Mouse (Mus musculus) hematopoietic stem cell, adult 5-6 weeks (primary cell): ENCODE measurements around the gene Gpr137. TPM values are rescaled to one million over a fixed set of nuclear protein-coding genes. Genes with fewer than 3 reads are reported as not detected.
"Not testable (repeated sequence)": the region's sequence is repeated elsewhere in the genome, so short reads cannot be mapped to it uniquely, and the experiment has no call there.

Source experiments
- ATAC-seq, 2 experiments: fragments of 125-278 bp in 1 of 2; replicated peaks in 1 of 2; 2 replicates each; pipeline ENCODE4 v1.8.0; 2016 to 2017; ENCODE audit warnings: inconsistent platforms in 2 of 2, mild to moderate bottlenecking in 2 of 2, moderate number of reproducible peaks in 2 of 2, low read depth in 1 of 2, moderate TSS enrichment in 1 of 2; ENCODE audit not compliant: low FRiP score in 2 of 2, poor library complexity in 2 of 2, severe bottlenecking in 2 of 2, insufficient read depth in 1 of 2, low TSS enrichment in 1 of 2
- total RNA-seq: library from RNA; stranded (forward); fragments of 172-1452, 232-1000 nt; gene quantifications from 2 replicates; pipeline ENCODE4 v1.2.3, GENCODE M21; 2017

The Gpr137 gene
- total RNA-seq = 19.5 and 20.3 TPM in 2 replicates

DNA sequence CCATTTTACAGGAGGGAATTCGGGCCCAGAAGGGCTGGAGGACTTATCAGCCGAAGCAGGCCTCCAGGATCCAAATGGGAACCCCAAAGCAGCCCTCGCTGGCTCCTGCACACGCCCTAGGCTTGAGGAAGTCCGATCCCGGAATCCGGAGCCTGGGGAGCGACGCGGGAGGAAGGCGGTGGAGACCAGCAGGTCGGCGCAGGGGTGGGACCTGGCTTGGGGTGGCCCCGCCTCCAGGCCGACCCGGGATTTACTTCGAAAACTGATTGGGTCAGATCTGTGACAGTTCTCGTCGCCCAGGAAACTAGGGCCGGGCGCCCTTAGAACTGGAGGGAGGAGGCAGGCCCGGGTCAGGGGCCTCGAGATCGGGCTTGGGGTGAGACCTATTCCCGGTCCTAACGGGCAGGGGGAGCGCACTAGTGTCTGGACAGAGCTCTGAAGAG lies at the start of gene Gpr137:
Gene Gpr137 (minus strand): TSS at position 232 of the 443 bp plus-strand sequence.
- peak; percentile 82 to 84 for ATAC-seq

GRCm38 (mm10) chr19:6991166-6991565 lies 48.9 kb upstream of the Gpr137 start:
- not testable (repeated sequence) for ATAC-seq

DNA sequence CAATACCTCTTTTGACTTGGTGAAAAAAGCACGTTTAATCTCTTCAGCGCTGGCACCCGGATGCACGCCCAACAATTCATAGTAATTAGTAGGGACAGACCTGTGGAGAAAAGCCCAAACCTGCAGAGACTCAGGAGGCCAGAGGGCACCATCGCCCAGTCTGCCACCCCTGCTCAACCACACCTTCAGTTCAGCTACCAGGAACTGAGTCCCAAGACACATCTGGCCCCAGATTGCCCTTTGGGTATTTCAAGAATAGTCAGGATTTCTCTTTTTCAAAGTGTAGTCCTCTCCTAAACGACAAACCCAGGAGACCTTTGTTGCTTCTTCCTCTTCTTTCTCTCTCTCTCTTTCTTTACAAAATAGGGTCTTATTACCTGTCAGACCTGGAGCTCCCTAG lies 48.4 kb upstream of the Gpr137 start:
- no peak for ATAC-seq

- no peak for ATAC-seq
Measured at GRCm38 (mm10) chr19:6989251-6989650, 47.0 kb upstream of the Gpr137 start.

DNA sequence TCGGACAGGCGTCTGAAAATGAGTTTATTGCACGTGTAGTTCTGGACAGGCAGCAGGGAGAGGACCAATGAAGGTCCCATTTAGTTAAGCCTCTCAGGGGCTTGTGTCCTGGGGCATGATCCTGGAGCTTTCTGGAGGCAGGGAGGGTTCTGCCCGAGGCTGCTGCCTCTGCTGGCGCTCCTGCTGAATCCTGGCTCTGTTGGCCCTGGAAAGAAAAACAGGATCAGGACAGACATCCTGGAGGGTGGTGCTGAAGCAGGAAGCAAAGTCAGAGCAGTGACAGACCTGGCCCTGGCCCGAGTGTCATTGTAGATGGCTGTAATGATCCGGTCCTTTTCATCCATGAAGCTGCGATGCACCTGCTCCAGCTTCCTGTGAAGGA lies 45.6 kb upstream of the Gpr137 start:
- no peak for ATAC-seq

- ATAC-seq = peak in 1 of 2 experiments; percentile 49; a peak in 2 of 4 replicates
Measured at GRCm38 (mm10) chr19:6987061-6987903, 45.0 kb upstream of the Gpr137 start, which contains the start of gene Vegfb. TSS of gene Vegfb (minus strand) at chr19:6987651.

- no peak; a peak in 1 of 4 replicates for ATAC-seq
Measured at GRCm38 (mm10) chr19:6985951-6986708, 43.9 kb upstream of the Gpr137 start.

DNA sequence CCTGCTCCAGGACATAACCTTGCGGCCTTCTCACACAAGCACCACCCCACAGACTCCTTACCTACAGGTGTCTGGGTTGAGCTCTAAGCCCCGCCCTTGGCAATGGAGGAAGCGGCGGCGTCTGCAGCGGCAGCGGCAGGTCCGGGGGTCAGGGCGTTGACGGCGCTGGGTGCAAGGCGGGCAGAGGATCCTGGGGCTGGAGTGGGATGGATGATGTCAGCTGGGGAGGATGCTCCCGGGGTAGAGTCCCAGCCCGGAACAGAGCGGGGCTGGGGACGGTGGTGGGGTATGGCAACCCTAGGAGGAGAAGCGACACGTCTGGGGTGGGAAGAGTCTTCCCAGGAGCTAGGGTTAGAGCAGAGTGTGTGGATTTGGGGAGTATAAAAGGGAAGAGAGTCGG lies 43.0 kb upstream of the Gpr137 start:
- no peak for ATAC-seq

DNA sequence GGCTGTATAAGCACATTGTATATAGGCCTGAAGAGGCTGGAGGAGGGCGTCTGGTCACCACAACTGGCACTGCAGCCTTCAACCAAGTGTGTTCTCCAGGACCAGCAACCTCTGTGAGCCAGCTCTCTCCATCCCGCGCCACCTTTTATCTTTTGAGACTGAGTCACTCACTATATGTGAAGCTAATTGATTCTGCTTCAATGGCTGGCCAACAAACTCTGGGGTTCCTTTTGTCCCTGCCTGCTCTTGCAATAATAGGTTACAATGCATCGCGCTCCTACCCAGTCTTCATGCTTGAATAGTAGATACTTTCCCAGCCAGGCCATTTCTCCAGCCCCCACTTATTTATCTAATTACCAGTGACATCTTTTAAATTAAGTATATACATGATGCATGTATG lies 41.3 kb upstream of the Gpr137 start:
- ATAC-seq = no peak

GRCm38 (mm10) chr19:6981465-6981864 lies 39.2 kb upstream of the Gpr137 start:
- no peak for ATAC-seq

GRCm38 (mm10) chr19:6980381-6981093 lies 38.3 kb upstream of the Gpr137 start, which contains the start of gene Fkbp2:
TSS of gene Fkbp2 (minus strand) at chr19:6980501.
- ATAC-seq = peak; percentile 63

DNA sequence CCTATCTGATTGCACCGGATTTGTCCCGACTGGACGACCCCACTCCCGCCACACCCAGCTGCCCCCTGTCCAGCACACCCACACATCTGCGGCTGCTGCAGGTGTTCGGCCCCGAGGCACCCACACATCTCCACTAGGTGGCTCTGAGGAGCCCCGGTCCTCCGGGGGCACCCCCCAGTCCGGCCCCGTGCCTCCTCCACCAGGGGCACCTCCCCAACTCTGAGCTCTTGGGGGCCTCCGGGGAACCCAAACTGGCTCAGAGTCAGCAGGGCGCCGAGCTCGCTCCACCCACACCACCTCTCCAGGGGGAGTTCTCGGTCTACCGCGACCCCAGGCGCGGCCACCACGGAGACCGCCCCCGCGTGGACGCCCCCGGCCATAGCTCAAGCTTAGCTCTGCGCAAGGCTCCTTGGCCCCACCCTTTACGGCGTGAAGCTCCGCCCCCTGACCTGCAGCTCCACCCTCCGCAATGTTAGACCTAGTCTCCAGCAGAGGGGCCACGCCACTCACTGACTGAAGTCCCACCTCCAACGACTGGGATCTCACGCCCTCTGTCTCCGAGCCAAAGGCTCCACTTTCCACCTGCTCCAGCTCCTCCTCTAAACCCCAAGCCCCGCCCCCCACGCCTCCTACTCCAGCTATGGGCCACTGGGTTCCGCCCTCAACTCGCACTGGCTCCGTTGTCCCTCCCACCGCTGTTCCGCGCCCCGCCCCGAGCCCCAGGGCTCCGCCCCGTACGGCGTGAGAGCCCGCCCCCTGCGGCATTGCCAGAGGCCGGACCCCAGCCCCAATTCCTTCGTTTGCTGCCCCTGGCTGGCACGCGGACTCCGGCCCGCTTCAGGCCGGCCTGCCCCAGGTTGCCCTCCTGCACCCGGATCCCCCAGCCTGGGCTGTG lies 37.5 kb upstream of the Gpr137 start:
- peak; percentile 87 to 90 for ATAC-seq

DNA sequence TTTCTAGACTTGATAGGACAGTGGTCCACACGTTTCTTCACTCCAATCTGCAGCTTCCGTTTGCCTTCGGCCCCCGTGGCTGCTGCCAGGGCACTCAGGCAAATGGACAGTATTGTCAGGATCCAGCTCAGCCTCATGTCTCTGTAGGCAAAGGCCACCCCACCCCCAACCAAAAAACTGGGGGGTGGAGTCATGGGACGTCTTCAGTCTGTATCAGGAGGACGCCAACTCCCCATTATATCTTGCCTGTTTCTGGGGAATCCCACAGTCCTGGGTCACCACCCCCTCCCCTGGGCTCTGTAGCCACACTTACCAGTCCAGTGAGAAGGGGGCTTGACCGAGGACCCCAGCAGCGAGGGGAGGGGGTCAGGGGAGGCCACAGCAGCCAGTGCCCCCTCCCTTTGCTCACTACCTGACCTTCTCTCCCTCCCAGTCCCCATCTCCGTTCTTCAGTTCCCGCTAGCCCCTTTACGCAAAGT lies 36.8 kb upstream of the Gpr137 start:
- no peak for ATAC-seq

DNA sequence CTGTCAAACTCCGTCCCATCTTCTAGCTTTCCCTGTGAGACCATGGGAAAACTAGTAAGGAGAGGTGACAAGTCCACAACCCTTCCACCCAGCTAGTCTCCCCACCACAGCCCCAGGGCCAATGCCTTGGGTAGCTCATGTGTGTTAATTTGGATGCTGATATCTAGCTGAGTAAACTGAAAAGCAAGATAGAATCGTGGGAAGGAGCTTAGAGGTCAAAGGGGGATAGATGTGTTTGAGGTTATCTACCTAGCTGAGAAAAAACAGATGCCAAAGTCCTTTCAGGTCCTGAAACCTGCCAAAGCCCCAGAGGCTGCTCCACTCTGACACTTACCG lies 36.3 kb upstream of the Gpr137 start:
- no peak for ATAC-seq

- ATAC-seq = no peak
Measured at GRCm38 (mm10) chr19:6977759-6978638, 35.7 kb upstream of the Gpr137 start.
